Mouse (Mus musculus) liver, embryonic 18 days (tissue): ENCODE results near the gene Tgm7. TPM values are rescaled to one million over a fixed set of nuclear protein-coding genes. Genes with fewer than 3 reads are reported as not detected.

Experiments
- polyA plus RNA-seq: library from polyadenylated mRNA; depleted of rRNA; stranded (reverse); fragments of >200 nt; gene quantifications from 2 replicates; pipeline ENCODE4 v1.2.3, GENCODE M21; 2012; rRNA removed

Gene Tgm7
- 0.01 TPM in 1 of 2 replicates, not detected in the other for polyA plus RNA-seq

GRCm38 (mm10) chr2:121109695-121110094, at the start of gene Tgm7:
TSS of gene Tgm7 (minus strand) at chr2:121109795.

GRCm38 (mm10) chr2:121140018-121140882, 30.7 kb upstream of the Tgm7 start, which contains the start of the genes Adal and Lcmt2:
TSS of gene Adal (plus strand) at chr2:121140428.
TSS of gene Lcmt2 (minus strand) at chr2:121140653.

GRCm38 (mm10) chr2:121085480-121086185, 24.0 kb downstream of the Tgm7 start, which contains the start of gene Tgm5:
TSS of gene Tgm5 (minus strand) at chr2:121085841.

Other genes starting within 250 kb of the Tgm7 start
- 4.7 and 4.9 TPM in 2 replicates for gene Ubr1, start 139.1 kb downstream of the Tgm7 start, polyA plus RNA-seq
- 2.6 and 2.9 TPM in 2 replicates for gene Tmem62, start 132.8 kb downstream of the Tgm7 start, polyA plus RNA-seq
- gene Ccndbp1, start 101.4 kb downstream of the Tgm7 start, polyA plus RNA-seq = 36.8 and 37.1 TPM in 2 replicates
- 62.5 and 68.7 TPM in 2 replicates for gene Epb42, start 72.7 kb downstream of the Tgm7 start, polyA plus RNA-seq
- not detected in 2 replicates for gene Tgm5, start 24.0 kb downstream of the Tgm7 start, polyA plus RNA-seq
- gene Adal, start 30.6 kb upstream of the Tgm7 start, polyA plus RNA-seq = 4.3 and 4.8 TPM in 2 replicates
- 4.1 and 4.3 TPM in 2 replicates for gene Lcmt2, start 30.9 kb upstream of the Tgm7 start, polyA plus RNA-seq
- 10.3 and 12.0 TPM in 2 replicates for gene Tubgcp4, start 60.9 kb upstream of the Tgm7 start, polyA plus RNA-seq
- gene Zscan29, start 61.3 kb upstream of the Tgm7 start, polyA plus RNA-seq = 2.5 and 2.7 TPM in 2 replicates
- gene Trp53bp1, start 161.6 kb upstream of the Tgm7 start, polyA plus RNA-seq = 14.3 and 18.7 TPM in 2 replicates
- 0.03 and 0.12 TPM in 2 replicates for gene Map1a, start 179.8 kb upstream of the Tgm7 start, polyA plus RNA-seq
- 2.9 and 3.3 TPM in 2 replicates for gene Ppip5k1, start 245.6 kb upstream of the Tgm7 start, polyA plus RNA-seq
- 0.32 and 1.6 TPM in 2 replicates for gene Ckmt1, start 247.9 kb upstream of the Tgm7 start, polyA plus RNA-seq